Mouse (Mus musculus) lung, embryonic 14.5 days (tissue): Measurements from ENCODE around the gene Bud31. TPM values are rescaled to one million over a fixed set of nuclear protein-coding genes. Genes with fewer than 3 reads are reported as not detected.
"Not testable (repeated sequence)": the region's sequence is repeated elsewhere in the genome, so short reads cannot be mapped to it uniquely, and the experiment has no call there.

Source experiments
- ATAC-seq: fragments of 200-750 bp; cut with Nextera tagmentation; 2 replicates; pipeline ENCODE4 v1.8.0; 2017; ENCODE audit warnings: mild to moderate bottlenecking, moderate TSS enrichment, moderate library complexity; ENCODE audit not compliant: insufficient read depth
- DNase-seq: peaks from one replicate; pipeline ENCODE4 v3.0.0-alpha.2; 2015
- H3K27ac ChIP-seq: fragments of 300-500 bp; sonication (generic); 2 replicates; pipeline ENCODE4 v1.5.1; 2014; ENCODE audit warnings: low read depth, mild to moderate bottlenecking, moderate library complexity
- H3K27me3 ChIP-seq: fragments of 300-500 bp; sonication (generic); 2 replicates; pipeline ENCODE4 v1.6.1; 2014; ENCODE audit warnings: low read length, control low read depth; ENCODE audit not compliant: insufficient read depth
- H3K36me3 ChIP-seq: fragments of 300-500 bp; sonication (generic); 2 replicates; pipeline ENCODE4 v1.6.1; 2014; ENCODE audit warnings: control low read depth; ENCODE audit not compliant: insufficient read depth
- H3K4me1 ChIP-seq: fragments of 300-500 bp; sonication (generic); 2 replicates; pipeline ENCODE4 v1.6.1; 2014; ENCODE audit warnings: antibody characterized with exemption, control low read depth; ENCODE audit not compliant: insufficient read depth
- H3K4me2 ChIP-seq: fragments of 300-500 bp; sonication (generic); 2 replicates; pipeline ENCODE4 v1.6.1; 2014; ENCODE audit warnings: mild to moderate bottlenecking
- H3K4me3 ChIP-seq: fragments of 300-500 bp; sonication (generic); 2 replicates; pipeline ENCODE4 v1.5.1; 2014; ENCODE audit warnings: low read depth, low read length
- H3K9ac ChIP-seq: fragments of 300-500 bp; sonication (generic); 2 replicates; pipeline ENCODE4 v1.6.1; 2014
- H3K9me3 ChIP-seq: fragments of 300-500 bp; sonication (generic); 2 replicates; pipeline ENCODE4 v1.6.1; 2016; ENCODE audit warnings: low read depth, low read length, control low read depth
- CTCF ChIP-seq: IDR thresholded peaks from 2 replicates; pipeline ENCODE4 v1.5.1; 2016; ENCODE audit warnings: antibody characterized with exemption, low read depth
- WGBS: fragments of 180-500 bp; shearing (Covaris S2); extraction: QIAGEN DNeasy Blood & Tissue Kit; methylation state at CpG from one replicate; pipeline ENCODE4 v1.1.7; 2014; 5-methylcytosine and 5-hydroxymethylcytosine counted together
- polyA plus RNA-seq: library from polyadenylated mRNA; unstranded; fragments of >200 nt; fragmentation: Nextera tagmentation; extraction: Ambion mirVana; gene quantifications from 2 replicates; pipeline ENCODE4 v1.2.1, GENCODE M21; 2014

The Bud31 gene
- 201 and 204 TPM in 2 replicates for polyA plus RNA-seq

- Histone ChIP-seq H3K9me3 (no peaks in the 10 kb centered on the region), H3K36me3 (peaks cover 57% of the 10 kb centered on the region), H3K4me1 (0 out of 2 replicates have a peak, but pooled peaks cover 3% of the 10 kb centered on the region), H3K27ac (peak within 1 kb of the TSS; percentile 90), H3K9ac (peak within 1 kb of the TSS; percentile 90), H3K4me2 (peak within 1 kb of the TSS; percentile 94), H3K4me3 (peak within 1 kb of the TSS; percentile 96), H3K27me3 (no peaks in the 10 kb centered on the region)
- peak; percentile 95 for ATAC-seq
- under 1% methylated on average over 84 of the region's 84 CpGs for WGBS
- DNase-seq: peak; percentile 97
- 0 out of 2 replicates have a peak, but pooled peaks have one; percentile 16 for TF ChIP-seq CTCF
These were observed at the start of gene Bud31, which contains the start of gene Pdap1 for GRCm38 (mm10) chr5:145139571-145140519. Gene Bud31, plus strand, starts transcription at chr5:145140362. Gene Pdap1, minus strand, starts transcription at chr5:145140238.

DNA sequence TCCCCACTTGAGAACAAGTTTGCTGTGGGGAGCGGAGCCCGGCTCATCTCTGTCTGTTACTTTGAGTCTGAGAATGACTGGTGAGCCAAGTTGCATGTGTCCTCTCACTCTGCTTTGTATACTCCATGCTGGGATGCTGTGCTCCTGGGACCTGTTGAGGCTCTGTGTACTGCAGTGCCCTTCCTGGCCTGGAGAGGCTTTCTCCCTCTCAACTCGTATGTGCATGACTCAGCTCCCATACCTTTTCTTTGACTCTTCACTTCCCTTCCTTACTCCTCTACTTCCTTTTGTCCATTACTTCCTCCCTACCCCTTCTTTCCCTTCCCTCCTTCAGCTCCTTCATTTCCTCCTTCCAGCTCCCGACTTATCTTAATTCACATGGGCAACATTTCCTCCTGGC is 44.0 kb upstream of the Bud31 start:
- no peak for TF ChIP-seq CTCF
- WGBS: 86% methylated on average over 4 of the region's 4 CpGs

DNA sequence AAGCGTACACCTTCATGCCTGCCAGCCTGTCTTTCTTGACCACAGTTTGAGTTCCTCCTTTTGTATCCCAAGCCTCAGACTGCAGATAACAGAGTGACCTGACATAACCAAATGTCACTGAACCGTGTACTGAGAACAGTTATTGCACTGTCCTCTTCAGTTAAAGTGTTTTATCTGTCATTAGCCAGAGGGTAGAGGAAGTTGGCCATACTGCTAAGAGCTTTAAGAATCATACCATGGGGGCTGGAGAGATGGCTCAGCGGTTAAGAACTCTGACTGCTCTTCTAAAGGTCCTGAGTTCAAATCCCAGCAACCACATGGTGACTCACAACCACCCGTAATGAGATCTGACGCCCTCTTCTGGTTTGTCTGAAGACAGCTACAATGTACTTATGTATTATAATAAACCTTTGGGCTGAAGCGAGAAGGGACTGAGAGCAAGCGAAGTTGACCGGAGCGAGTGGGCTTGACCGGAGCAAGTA is 41.8 kb upstream of the Bud31 start:
- Histone ChIP-seq H3K9me3 (no peaks in the 10 kb centered on the region), H3K27me3 (no peaks in the 10 kb centered on the region), H3K4me3 (no peak overlapping the region), H3K4me2 (no peak overlapping the region), H3K27ac (no peak overlapping the region), H3K36me3 (peaks cover 76% of the 10 kb centered on the region), H3K4me1 (no peaks in the 10 kb centered on the region), H3K9ac (no peak overlapping the region)
- DNase-seq (no peak), ATAC-seq (no peak)
- TF ChIP-seq CTCF: no peak
- WGBS: 87% methylated on average over 10 of the region's 10 CpGs

More for the DNA sequence above, 44.0 kb upstream of the Bud31 start:
- ATAC-seq (no peak), DNase-seq (no peak)
- Histone ChIP-seq H3K9ac (no peak overlapping the region), H3K36me3 (peaks cover 78% of the 10 kb centered on the region), H3K27me3 (no peaks in the 10 kb centered on the region), H3K27ac (no peak overlapping the region), H3K4me2 (no peak overlapping the region), H3K4me3 (no peak overlapping the region), H3K4me1 (no peaks in the 10 kb centered on the region), H3K9me3 (no peaks in the 10 kb centered on the region)

DNA sequence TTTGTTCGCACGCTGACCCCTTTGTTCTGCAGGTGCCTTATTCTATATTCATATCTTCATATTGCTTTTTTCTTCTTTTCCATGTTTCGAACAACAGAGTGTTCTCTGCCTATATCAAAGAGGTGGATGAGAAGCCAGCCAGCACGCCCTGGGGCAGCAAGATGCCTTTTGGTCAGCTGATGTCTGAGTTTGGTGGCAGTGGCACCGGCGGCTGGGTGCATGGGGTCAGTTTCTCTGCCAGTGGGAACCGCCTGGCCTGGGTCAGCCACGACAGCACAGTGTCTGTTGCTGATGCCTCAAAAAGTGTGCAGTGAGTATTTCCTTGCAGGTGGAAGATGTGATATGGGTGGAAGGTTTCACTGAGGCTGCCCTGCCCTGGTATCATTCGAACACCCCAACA is 39.2 kb upstream of the Bud31 start:
- no peak overlapping the region for H3K9ac ChIP-seq
- 92% methylated on average over 9 of the region's 9 CpGs for WGBS

GRCm38 (mm10) chr5:145101451-145101850 is 38.7 kb upstream of the Bud31 start:
- H3K27me3 ChIP-seq, H3K4me2 ChIP-seq, H3K9ac ChIP-seq, H3K9me3 ChIP-seq, H3K27ac ChIP-seq, DNase-seq, H3K4me1 ChIP-seq, ATAC-seq, H3K4me3 ChIP-seq: not testable (repeated sequence)
- H3K36me3 ChIP-seq: peaks cover 75% of the 10 kb centered on the region
- WGBS: 98% methylated on average over 11 of the region's 11 CpGs

More for the DNA sequence above, 39.2 kb upstream of the Bud31 start:
- H3K27me3 ChIP-seq: no peaks in the 10 kb centered on the region
- no peak for ATAC-seq
- TF ChIP-seq CTCF: no peak
- no peaks in the 10 kb centered on the region for H3K9me3 ChIP-seq
- H3K4me3 ChIP-seq: no peak overlapping the region
- DNase-seq: no peak
- peaks cover 75% of the 10 kb centered on the region for H3K36me3 ChIP-seq
- H3K4me1 ChIP-seq: no peaks in the 10 kb centered on the region
- H3K27ac ChIP-seq: no peak overlapping the region
- no peak overlapping the region for H3K4me2 ChIP-seq

DNA sequence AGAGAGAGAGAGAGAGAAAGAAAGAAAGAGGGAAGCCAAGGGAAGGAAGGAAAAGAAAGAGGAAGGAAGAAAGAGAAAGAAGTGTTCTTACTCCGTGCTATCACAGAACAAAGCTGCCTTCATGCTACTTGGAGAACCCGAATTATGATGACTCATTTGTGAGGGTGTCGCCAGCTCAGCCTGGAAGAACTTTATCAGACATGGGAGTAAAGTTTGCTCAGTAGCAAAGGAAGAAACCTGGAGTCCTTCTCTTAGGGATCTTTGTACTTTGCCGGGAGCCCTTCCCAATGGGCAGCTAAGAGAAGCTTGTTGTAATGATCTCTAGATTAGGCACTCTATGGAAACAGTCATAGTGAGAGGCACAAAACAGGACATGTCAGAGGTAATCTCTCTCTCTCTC is 37.5 kb upstream of the Bud31 start:
- 85% methylated on average over 4 of the region's 4 CpGs for WGBS
- H3K4me3 ChIP-seq: no peak overlapping the region
- H3K27me3 ChIP-seq: no peaks in the 10 kb centered on the region
- H3K9me3 ChIP-seq: no peaks in the 10 kb centered on the region
- no peaks in the 10 kb centered on the region for H3K4me1 ChIP-seq
- peaks cover 76% of the 10 kb centered on the region for H3K36me3 ChIP-seq
- no peak overlapping the region for H3K4me2 ChIP-seq
- ATAC-seq (no peak), DNase-seq (no peak)
- H3K27ac ChIP-seq: no peak overlapping the region
- H3K9ac ChIP-seq: no peak overlapping the region
- TF ChIP-seq CTCF: no peak

DNA sequence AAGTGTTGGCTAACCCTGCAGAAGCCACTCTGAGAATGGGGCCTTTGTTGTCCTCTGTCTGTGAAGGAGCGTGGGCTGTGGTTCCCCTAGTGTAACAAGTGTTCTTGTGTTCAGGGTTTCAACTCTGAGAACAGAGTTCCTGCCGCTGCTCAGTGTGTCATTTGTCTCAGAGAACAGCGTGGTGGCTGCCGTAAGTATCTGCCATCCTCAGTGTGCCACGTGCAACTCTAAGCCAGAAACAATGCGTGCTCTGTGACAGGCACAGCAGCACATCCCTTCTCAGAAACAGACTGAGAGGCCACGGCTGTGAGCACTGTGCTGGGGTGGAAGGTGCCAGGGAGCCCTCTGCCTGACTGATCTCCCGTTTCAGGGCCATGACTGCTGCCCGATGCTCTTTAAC is 35.8 kb upstream of the Bud31 start:
- WGBS: 78% methylated on average over 9 of the region's 9 CpGs
- no peak overlapping the region for H3K27ac ChIP-seq
- no peak overlapping the region for H3K4me2 ChIP-seq
- ATAC-seq (no peak), DNase-seq (no peak)
- no peaks in the 10 kb centered on the region for H3K9me3 ChIP-seq
- peaks cover 84% of the 10 kb centered on the region for H3K36me3 ChIP-seq
- H3K4me1 ChIP-seq: no peaks in the 10 kb centered on the region
- no peak for TF ChIP-seq CTCF
- H3K4me3 ChIP-seq: no peak overlapping the region
- no peaks in the 10 kb centered on the region for H3K27me3 ChIP-seq
- H3K9ac ChIP-seq: no peak overlapping the region
